Mouse (Mus musculus): ENCODE measurements at regions not wholly inside any gene's neighbourhood (a gene's known extent, or its start where the extent isn't known, plus 50 kb on each side); places are given as distances from the start of the nearest gene placed in this dataset.
"Not testable (repeated sequence)": the region's sequence is repeated elsewhere in the genome, so short reads cannot be mapped to it uniquely, and the experiment has no call there.

GRCm38 (mm10) chr4:23193384-23194135 lies 705.4 kb upstream of the Pou3f2 start:
- 73% methylated on average over 6 of the region's 6 CpGs for WGBS

GRCm38 (mm10) chr4:23173811-23174210 lies 685.6 kb upstream of the Pou3f2 start:
- WGBS, result 90% methylated on average over 1 of the region's 1 CpGs
- ATAC-seq (ENCODE audit: insufficient read depth) (no peak), DNase-seq (no peak)
- Histone ChIP-seq H3K36me3 (ENCODE audit: insufficient read depth) (no peaks in the 10 kb centered on the region), H3K4me2 (no peak overlapping the region), H3K4me3 (ENCODE audit: low read depth, low read length) (no peak overlapping the region), H3K9ac (no peak overlapping the region), H3K27ac (ENCODE audit: low read depth) (no peak overlapping the region), H3K27me3 (ENCODE audit: insufficient read depth, low read length) (no peaks in the 10 kb centered on the region), H3K4me1 (ENCODE audit: insufficient read depth) (no peaks in the 10 kb centered on the region), H3K9me3 (ENCODE audit: low read depth, low read length) (no peaks in the 10 kb centered on the region)
- TF ChIP-seq CTCF (IDR thresholded peaks at IDR 0.05; ENCODE audit: low read depth), result no peak

More at GRCm38 (mm10) chr4:23193384-23194135, 705.4 kb upstream of the Pou3f2 start:
- no peak overlapping the region for H3K4me2 ChIP-seq
- H3K4me3 ChIP-seq (ENCODE audit: low read depth, low read length), result no peak overlapping the region
- no peak overlapping the region for H3K27ac ChIP-seq (ENCODE audit: low read depth)
- H3K36me3 ChIP-seq (ENCODE audit: insufficient read depth), result no peaks in the 10 kb centered on the region
- H3K9me3 ChIP-seq (ENCODE audit: low read depth, low read length), result no peaks in the 10 kb centered on the region
- ATAC-seq (ENCODE audit: insufficient read depth) (no peak), DNase-seq (no peak)
- no peak overlapping the region for H3K9ac ChIP-seq
- H3K4me1 ChIP-seq (ENCODE audit: insufficient read depth), result no peaks in the 10 kb centered on the region
- TF ChIP-seq CTCF (IDR thresholded peaks at IDR 0.05; ENCODE audit: low read depth), result no peak
- H3K27me3 ChIP-seq (ENCODE audit: insufficient read depth, low read length), result no peaks in the 10 kb centered on the region

GRCm38 (mm10) chr4:23173330-23173729 lies 685.2 kb upstream of the Pou3f2 start:
- no peak for DNase-seq
- Histone ChIP-seq H3K27ac (ENCODE audit: low read depth) (no peak overlapping the region), H3K9me3 (ENCODE audit: low read depth, low read length) (no peaks in the 10 kb centered on the region), H3K4me2 (no peak overlapping the region), H3K9ac (no peak overlapping the region), H3K27me3 (ENCODE audit: insufficient read depth, low read length) (no peaks in the 10 kb centered on the region), H3K4me1 (ENCODE audit: insufficient read depth) (no peaks in the 10 kb centered on the region), H3K4me3 (ENCODE audit: low read depth, low read length) (no peak overlapping the region), H3K36me3 (ENCODE audit: insufficient read depth) (no peaks in the 10 kb centered on the region)
- 74% methylated on average over 4 of the region's 4 CpGs for WGBS
- ATAC-seq (ENCODE audit: insufficient read depth), result no peak
- TF ChIP-seq CTCF (IDR thresholded peaks at IDR 0.05; ENCODE audit: low read depth), result no peak

- Histone ChIP-seq H3K36me3 (ENCODE audit: insufficient read depth) (no peaks in the 10 kb centered on the region), H3K9me3 (ENCODE audit: low read depth, low read length) (no peaks in the 10 kb centered on the region), H3K4me1 (ENCODE audit: insufficient read depth) (no peaks in the 10 kb centered on the region), H3K4me3 (ENCODE audit: low read depth, low read length) (no peak overlapping the region), H3K27me3 (ENCODE audit: insufficient read depth, low read length) (no peaks in the 10 kb centered on the region), H3K4me2 (no peak overlapping the region), H3K9ac (no peak overlapping the region), H3K27ac (ENCODE audit: low read depth) (no peak overlapping the region)
- 87% methylated on average over 3 of the region's 3 CpGs for WGBS
- no peak for ATAC-seq (ENCODE audit: insufficient read depth)
- DNase-seq, result no peak
- TF ChIP-seq CTCF (IDR thresholded peaks at IDR 0.05; ENCODE audit: low read depth), result no peak
Observed at GRCm38 (mm10) chr4:23148097-23148849, 660.1 kb upstream of the Pou3f2 start.

- Histone ChIP-seq H3K9ac (no peak overlapping the region), H3K27me3 (ENCODE audit: insufficient read depth, low read length) (no peaks in the 10 kb centered on the region), H3K4me3 (ENCODE audit: low read depth, low read length) (no peak overlapping the region), H3K27ac (ENCODE audit: low read depth) (no peak overlapping the region), H3K9me3 (ENCODE audit: low read depth, low read length) (no peaks in the 10 kb centered on the region), H3K4me1 (ENCODE audit: insufficient read depth) (no peaks in the 10 kb centered on the region), H3K36me3 (ENCODE audit: insufficient read depth) (no peaks in the 10 kb centered on the region), H3K4me2 (no peak overlapping the region)
- no peak for TF ChIP-seq CTCF (IDR thresholded peaks at IDR 0.05; ENCODE audit: low read depth)
- ATAC-seq (ENCODE audit: insufficient read depth) (no peak), DNase-seq (no peak)
- WGBS, result 40% methylated on average over 2 of the region's 2 CpGs
Observed at GRCm38 (mm10) chr4:23133386-23133785, 645.2 kb upstream of the Pou3f2 start.

- not testable (repeated sequence) for H3K27ac ChIP-seq (ENCODE audit: low read depth); ATAC-seq (ENCODE audit: insufficient read depth); H3K4me2 ChIP-seq; H3K4me3 ChIP-seq (ENCODE audit: low read depth, low read length); H3K9me3 ChIP-seq (ENCODE audit: low read depth, low read length); H3K9ac ChIP-seq; H3K27me3 ChIP-seq (ENCODE audit: insufficient read depth, low read length); H3K4me1 ChIP-seq (ENCODE audit: insufficient read depth); H3K36me3 ChIP-seq (ENCODE audit: insufficient read depth)
- DNase-seq, result peak; percentile 3
- WGBS, result 93% methylated on average over 2 of the region's 2 CpGs
Observed at GRCm38 (mm10) chr4:23101452-23101851, 613.3 kb upstream of the Pou3f2 start.

- Histone ChIP-seq H3K27ac (ENCODE audit: low read depth) (no peak overlapping the region), H3K9me3 (ENCODE audit: low read depth, low read length) (no peaks in the 10 kb centered on the region), H3K27me3 (ENCODE audit: insufficient read depth, low read length) (no peaks in the 10 kb centered on the region), H3K9ac (no peak overlapping the region), H3K4me2 (no peak overlapping the region), H3K36me3 (ENCODE audit: insufficient read depth) (no peaks in the 10 kb centered on the region), H3K4me3 (ENCODE audit: low read depth, low read length) (no peak overlapping the region), H3K4me1 (ENCODE audit: insufficient read depth) (no peaks in the 10 kb centered on the region)
- DNase-seq (no peak), ATAC-seq (ENCODE audit: insufficient read depth) (no peak)
- no peak for TF ChIP-seq CTCF (IDR thresholded peaks at IDR 0.05; ENCODE audit: low read depth)
- WGBS, result 94% methylated on average over 5 of the region's 5 CpGs
Observed at GRCm38 (mm10) chr4:23079521-23079920, 591.4 kb upstream of the Pou3f2 start.

Data from lung, embryonic 14.5 days (tissue).